Mouse (Mus musculus) embryonic facial prominence, embryonic 12.5 days (tissue): ENCODE results near the gene Lin7a. TPM values are rescaled to one million over a fixed set of nuclear protein-coding genes. Genes with fewer than 3 reads are reported as not detected.
A peak's percentile ranks its signal among the peaks of the same experiment; 100 is the strongest.

Source experiments
- ATAC-seq: fragments of 200-750 bp; cut with Nextera tagmentation; 2 replicates; pipeline ENCODE4 v1.8.0; 2017; ENCODE audit not compliant: insufficient number of reproducible peaks, insufficient read depth, low FRiP score, low TSS enrichment
- H3K27ac ChIP-seq: fragments of 300-500 bp; sonication (generic); 2 replicates; pipeline ENCODE4 v1.5.1; 2016; ENCODE audit warnings: mild to moderate bottlenecking
- H3K27me3 ChIP-seq: fragments of 300-500 bp; sonication (generic); 2 replicates; pipeline ENCODE4 v1.6.1; 2016; ENCODE audit warnings: mild to moderate bottlenecking, moderate library complexity
- H3K36me3 ChIP-seq: fragments of 300-500 bp; sonication (generic); 2 replicates; pipeline ENCODE4 v1.6.1; 2016; ENCODE audit warnings: mild to moderate bottlenecking
- H3K4me1 ChIP-seq: fragments of 300-500 bp; sonication (generic); 2 replicates; pipeline ENCODE4 v1.6.1; 2016
- H3K4me2 ChIP-seq: fragments of 300-500 bp; sonication (generic); replicated peaks from 2 replicates; pipeline ENCODE4 v1.6.1; 2016; ENCODE audit warnings: mild to moderate bottlenecking, moderate library complexity
- H3K4me3 ChIP-seq: fragments of 300-500 bp; sonication (generic); 2 replicates; pipeline ENCODE4 v1.5.1; 2016; ENCODE audit warnings: mild to moderate bottlenecking
- H3K9ac ChIP-seq: fragments of 300-500 bp; sonication (generic); 2 replicates; pipeline ENCODE4 v1.6.1; 2016; ENCODE audit warnings: mild to moderate bottlenecking, moderate library complexity
- H3K9me3 ChIP-seq: fragments of 300-500 bp; sonication (generic); 2 replicates; pipeline ENCODE4 v1.6.1; 2016; ENCODE audit warnings: mild to moderate bottlenecking, moderate library complexity
- WGBS: fragments of 180-500 bp; shearing (Covaris S2); methylation state at CpG from one replicate; pipeline ENCODE4 v1.1.7; 2016; 5-methylcytosine and 5-hydroxymethylcytosine counted together
- polyA plus RNA-seq: library from polyadenylated mRNA; unstranded; fragments of >200 nt; fragmentation: Nextera tagmentation; extraction: Ambion mirVana; gene quantifications from 2 replicates; pipeline ENCODE4 v1.2.1, GENCODE M21; 2016

Gene Lin7a
- polyA plus RNA-seq, 1 experiment from 2014 or later, result 9.9 TPM

- Histone ChIP-seq H3K4me1 (no peaks in the 10 kb centered on the region), H3K36me3 (no peaks in the 10 kb centered on the region), H3K4me2 (no peak overlapping the region), H3K9ac (no peak overlapping the region), H3K4me3 (no peak overlapping the region), H3K27ac (no peak overlapping the region), H3K9me3 (no peaks in the 10 kb centered on the region), H3K27me3 (no peaks in the 10 kb centered on the region)
- no peak for ATAC-seq
- WGBS, result 74% methylated on average over 6 of the region's 6 CpGs
Observed at GRCm38 (mm10) chr10:107351696-107352485, 80.4 kb downstream of the Lin7a start.

- ATAC-seq, result no peak
- no peaks in the 10 kb centered on the region for H3K4me1 ChIP-seq
- WGBS, result 89% methylated on average over 3 of the region's 3 CpGs
- H3K27me3 ChIP-seq, result no peaks in the 10 kb centered on the region
- no peaks in the 10 kb centered on the region for H3K9me3 ChIP-seq
- H3K4me3 ChIP-seq, result no peak overlapping the region
- H3K27ac ChIP-seq, result no peak overlapping the region
- no peak overlapping the region for H3K9ac ChIP-seq
- no peak overlapping the region for H3K4me2 ChIP-seq
- H3K36me3 ChIP-seq, result no peaks in the 10 kb centered on the region
Observed at GRCm38 (mm10) chr10:107353483-107353882, 82.0 kb downstream of the Lin7a start.

GRCm38 (mm10) chr10:107358443-107359040 is 87.1 kb downstream of the Lin7a start:
- no peak overlapping the region for H3K4me3 ChIP-seq
- H3K27me3 ChIP-seq, result no peaks in the 10 kb centered on the region
- WGBS, result 87% methylated on average over 6 of the region's 6 CpGs
- no peaks in the 10 kb centered on the region for H3K4me1 ChIP-seq
- no peaks in the 10 kb centered on the region for H3K36me3 ChIP-seq
- ATAC-seq, result no peak
- no peak overlapping the region for H3K27ac ChIP-seq
- no peaks in the 10 kb centered on the region for H3K9me3 ChIP-seq
- no peak overlapping the region for H3K9ac ChIP-seq
- no peak overlapping the region for H3K4me2 ChIP-seq

- H3K36me3 ChIP-seq, result no peaks in the 10 kb centered on the region
Observed at GRCm38 (mm10) chr10:107359296-107359695, 87.8 kb downstream of the Lin7a start.

GRCm38 (mm10) chr10:107361546-107361945 is 90.1 kb downstream of the Lin7a start:
- H3K27me3 ChIP-seq, result no peaks in the 10 kb centered on the region
- no peaks in the 10 kb centered on the region for H3K36me3 ChIP-seq
- no peak overlapping the region for H3K4me2 ChIP-seq
- no peak overlapping the region for H3K27ac ChIP-seq
- WGBS, result 35% methylated on average over 4 of the region's 4 CpGs
- no peak overlapping the region for H3K9ac ChIP-seq
- H3K4me1 ChIP-seq, result no peaks in the 10 kb centered on the region
- H3K9me3 ChIP-seq, result no peaks in the 10 kb centered on the region
- ATAC-seq, result no peak
- no peak overlapping the region for H3K4me3 ChIP-seq

More at GRCm38 (mm10) chr10:107359296-107359695, 87.8 kb downstream of the Lin7a start:
- Histone ChIP-seq H3K4me3 (no peak overlapping the region), H3K9ac (no peak overlapping the region), H3K27ac (no peak overlapping the region), H3K27me3 (no peaks in the 10 kb centered on the region), H3K9me3 (no peaks in the 10 kb centered on the region), H3K4me2 (no peak overlapping the region), H3K4me1 (no peaks in the 10 kb centered on the region)
- ATAC-seq, result no peak

- H3K4me1 ChIP-seq, result no peaks in the 10 kb centered on the region
- no peak overlapping the region for H3K4me3 ChIP-seq
- WGBS, result 77% methylated on average over 2 of the region's 2 CpGs
- no peaks in the 10 kb centered on the region for H3K36me3 ChIP-seq
- H3K27me3 ChIP-seq, result no peaks in the 10 kb centered on the region
- H3K9me3 ChIP-seq, result no peaks in the 10 kb centered on the region
- H3K4me2 ChIP-seq, result no peak overlapping the region
- no peak overlapping the region for H3K9ac ChIP-seq
- no peak for ATAC-seq
- no peak overlapping the region for H3K27ac ChIP-seq
Observed at GRCm38 (mm10) chr10:107362026-107362425, 90.5 kb downstream of the Lin7a start.

- no peak overlapping the region for H3K9ac ChIP-seq
- WGBS, result 91% methylated on average over 16 of the region's 16 CpGs
- H3K36me3 ChIP-seq, result no peaks in the 10 kb centered on the region
- H3K9me3 ChIP-seq, result no peaks in the 10 kb centered on the region
- no peaks in the 10 kb centered on the region for H3K27me3 ChIP-seq
- ATAC-seq, result no peak
- H3K4me1 ChIP-seq, result no peaks in the 10 kb centered on the region
- H3K4me3 ChIP-seq, result no peak overlapping the region
- H3K27ac ChIP-seq, result no peak overlapping the region
- H3K4me2 ChIP-seq, result no peak overlapping the region
Observed at GRCm38 (mm10) chr10:107363049-107363816, 91.7 kb downstream of the Lin7a start.

GRCm38 (mm10) chr10:107377218-107377617 is 105.7 kb downstream of the Lin7a start:
- WGBS, result 54% methylated on average over 2 of the region's 2 CpGs
- H3K4me3 ChIP-seq, result no peak overlapping the region
- H3K4me2 ChIP-seq, result no peak overlapping the region
- no peaks in the 10 kb centered on the region for H3K36me3 ChIP-seq
- H3K9me3 ChIP-seq, result no peaks in the 10 kb centered on the region
- no peaks in the 10 kb centered on the region for H3K27me3 ChIP-seq
- no peak for ATAC-seq
- H3K4me1 ChIP-seq, result no peaks in the 10 kb centered on the region
- no peak overlapping the region for H3K27ac ChIP-seq
- no peak overlapping the region for H3K9ac ChIP-seq

- no peak for ATAC-seq
- H3K4me2 ChIP-seq, result no peak overlapping the region
- no peak overlapping the region for H3K9ac ChIP-seq
- no peak overlapping the region for H3K4me3 ChIP-seq
- H3K27ac ChIP-seq, result no peak overlapping the region
- no peaks in the 10 kb centered on the region for H3K9me3 ChIP-seq
- H3K36me3 ChIP-seq, result no peaks in the 10 kb centered on the region
- WGBS, result 82% methylated on average over 4 of the region's 4 CpGs
- H3K4me1 ChIP-seq, result no peaks in the 10 kb centered on the region
- no peaks in the 10 kb centered on the region for H3K27me3 ChIP-seq
Observed at GRCm38 (mm10) chr10:107381143-107381746, 109.8 kb downstream of the Lin7a start.

- no peak overlapping the region for H3K27ac ChIP-seq
- H3K27me3 ChIP-seq, result no peaks in the 10 kb centered on the region
- H3K4me1 ChIP-seq, result no peaks in the 10 kb centered on the region
- H3K9me3 ChIP-seq, result no peaks in the 10 kb centered on the region
- no peak for ATAC-seq
- H3K36me3 ChIP-seq, result no peaks in the 10 kb centered on the region
- no peak overlapping the region for H3K9ac ChIP-seq
- H3K4me2 ChIP-seq, result no peak overlapping the region
- no peak overlapping the region for H3K4me3 ChIP-seq
Observed at GRCm38 (mm10) chr10:107383825-107384224, 112.3 kb downstream of the Lin7a start.

GRCm38 (mm10) chr10:107389505-107389904 is 118.0 kb downstream of the Lin7a start:
- 46% methylated on average over 4 of the region's 4 CpGs for WGBS
- Histone ChIP-seq H3K4me3 (no peak overlapping the region), H3K27me3 (no peaks in the 10 kb centered on the region), H3K9me3 (no peaks in the 10 kb centered on the region), H3K9ac (no peak overlapping the region), H3K4me2 (no peak overlapping the region), H3K4me1 (no peaks in the 10 kb centered on the region), H3K36me3 (no peaks in the 10 kb centered on the region), H3K27ac (no peak overlapping the region)
- ATAC-seq, result 0 out of 2 replicates have a peak, but pooled peaks have one; percentile 56
